Mouse (Mus musculus): Measurements from ENCODE around the gene Vamp8.

DNA sequence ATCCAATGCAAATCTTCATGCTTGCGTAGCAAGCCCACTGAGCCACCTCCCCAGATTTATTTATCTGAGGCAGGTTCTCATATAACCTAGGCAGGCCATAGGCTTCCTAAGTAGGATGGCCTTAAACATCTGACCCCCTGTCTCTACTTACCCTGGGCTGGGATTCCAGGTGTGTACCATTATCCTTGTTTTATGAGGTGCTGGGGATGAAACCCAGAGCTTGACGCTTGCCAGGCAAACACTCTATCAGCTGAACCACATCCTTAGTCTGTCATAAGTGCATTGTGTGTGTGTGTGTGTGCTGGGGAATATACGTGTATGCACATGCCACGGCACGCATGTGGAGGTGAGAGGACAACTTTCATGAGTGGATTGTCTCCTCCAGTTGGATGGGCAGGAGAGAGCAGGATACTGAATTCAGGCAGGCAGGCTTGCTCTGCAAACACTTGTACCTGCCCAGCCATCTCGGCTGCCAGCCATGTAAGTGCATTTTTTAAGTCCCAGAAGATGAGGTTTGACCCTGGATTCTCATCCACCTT, 1.6 kb downstream of the Vamp8 start:
- TF ChIP-seq CTCF (IDR thresholded peaks at IDR 0.05; ENCODE audit: low read depth, low read length) = no peak
- no peak for TF ChIP-seq POLR2A (IDR thresholded peaks at IDR 0.05; ENCODE audit: insufficient read depth, low read length)
- TF ChIP-seq EP300 (IDR thresholded peaks at IDR 0.05; ENCODE audit: insufficient read depth, low read depth, low read length) = no peak

All from ES-Bruce4 (cell line).